ENCODE assay signal across 30 mouse cellular contexts in genomic region chr10:60292209-60292608, GRCm38 (mm10).
"Had no signal": no experiment of that assay in that cellular context is flagged by ENCODE, and none has a peak within 500 bp of the region (broad histone marks: within the 10 kb centered on the region; RNA-seq: fewer than 3 reads in every experiment).

No protein-coding gene starts in this region.

- ATAC-seq: lung, postnatal 0 days; midbrain, embryonic 13.5 days; midbrain, embryonic 15.5 days; midbrain, embryonic 16.5 days had no signal

- H3K27me3 ChIP-seq: limb, embryonic 12.5 days; limb, embryonic 13.5 days; limb, embryonic 15.5 days; liver, embryonic 13.5 days; liver, embryonic 15.5 days; megakaryocyte, embryonic 14.5 days; midbrain, embryonic 12.5 days; midbrain, embryonic 13.5 days; midbrain, embryonic 15.5 days; neural tube, embryonic 12.5 days had no signal

- H3K4me2 ChIP-seq: limb, embryonic 12.5 days; limb, embryonic 13.5 days; limb, embryonic 15.5 days; liver, embryonic 11.5 days; liver, embryonic 13.5 days; liver, embryonic 15.5 days; lung, embryonic 14.5 days; lung, embryonic 15.5 days; midbrain, embryonic 11.5 days; midbrain, embryonic 12.5 days; midbrain, embryonic 13.5 days; midbrain, embryonic 15.5 days; neural tube, embryonic 12.5 days had no signal

- H3K4me3 ChIP-seq: left cerebral cortex, adult 2 months; limb, embryonic 10.5 days; limb, embryonic 12.5 days; limb, embryonic 13.5 days; limb, embryonic 15.5 days; liver, embryonic 13.5 days; liver, embryonic 15.5 days; lung, embryonic 15.5 days; megakaryocyte, embryonic 14.5 days; midbrain, embryonic 10.5 days; midbrain, embryonic 12.5 days; midbrain, embryonic 13.5 days; midbrain, embryonic 15.5 days; myocyte; neural tube, embryonic 12.5 days had no signal

- H3K9me3 ChIP-seq: limb, embryonic 10.5 days; limb, embryonic 12.5 days; limb, embryonic 13.5 days; limb, embryonic 15.5 days; liver, embryonic 13.5 days; liver, embryonic 15.5 days; lung, embryonic 15.5 days; megakaryocyte, embryonic 14.5 days; midbrain, embryonic 10.5 days; midbrain, embryonic 12.5 days; midbrain, embryonic 13.5 days; midbrain, embryonic 15.5 days; neural tube, embryonic 12.5 days had no signal

- H3K9ac ChIP-seq: limb, embryonic 12.5 days; limb, embryonic 13.5 days; limb, embryonic 15.5 days; liver, embryonic 13.5 days; liver, embryonic 14.5 days; liver, embryonic 15.5 days; lung, embryonic 14.5 days; lung, embryonic 15.5 days; midbrain, embryonic 12.5 days; midbrain, embryonic 13.5 days; midbrain, embryonic 15.5 days; neural tube, embryonic 12.5 days had no signal

- H3K27ac ChIP-seq: left cerebral cortex, adult 2 months; limb, embryonic 10.5 days; limb, embryonic 12.5 days; limb, embryonic 13.5 days; limb, embryonic 15.5 days; liver, embryonic 13.5 days; liver, embryonic 14.5 days; liver, embryonic 15.5 days; lung, embryonic 15.5 days; macrophage; midbrain, embryonic 10.5 days; midbrain, embryonic 12.5 days; midbrain, embryonic 13.5 days; midbrain, embryonic 15.5 days; neural tube, embryonic 12.5 days had no signal

- DNase-seq: left cerebral cortex, postnatal 4 days; liver; liver, embryonic 13.5 days; lung, adult 18-20 months; lung, embryonic 14.5 days; lung, postnatal 10 days; lung, postnatal 14 days; lung, postnatal 36 days; lung, postnatal 4 days; midbrain, embryonic 14.5 days had no signal
